Mouse (Mus musculus) thymus, adult 2 months (tissue): ENCODE results near the gene Klk8.

Experiments used
- CTCF ChIP-seq: fragments of 200-500 bp; IDR thresholded peaks from 2 replicates; pipeline ENCODE4 v1.5.1; 2012; ENCODE audit warnings: mild to moderate bottlenecking, control low read depth, low read length, moderate library complexity, borderline replicate concordance; ENCODE audit not compliant: control insufficient read depth, poor library complexity, insufficient read depth; ENCODE audit errors: extremely low read depth
- POLR2A ChIP-seq: fragments of 200-500 bp; IDR thresholded peaks from 2 replicates; pipeline ENCODE4 v1.6.1; 2012; ENCODE audit warnings: mild to moderate bottlenecking, low read length, control low read depth, moderate library complexity; ENCODE audit not compliant: control insufficient read depth, poor library complexity, insufficient read depth; ENCODE audit errors: extremely low read depth

DNA sequence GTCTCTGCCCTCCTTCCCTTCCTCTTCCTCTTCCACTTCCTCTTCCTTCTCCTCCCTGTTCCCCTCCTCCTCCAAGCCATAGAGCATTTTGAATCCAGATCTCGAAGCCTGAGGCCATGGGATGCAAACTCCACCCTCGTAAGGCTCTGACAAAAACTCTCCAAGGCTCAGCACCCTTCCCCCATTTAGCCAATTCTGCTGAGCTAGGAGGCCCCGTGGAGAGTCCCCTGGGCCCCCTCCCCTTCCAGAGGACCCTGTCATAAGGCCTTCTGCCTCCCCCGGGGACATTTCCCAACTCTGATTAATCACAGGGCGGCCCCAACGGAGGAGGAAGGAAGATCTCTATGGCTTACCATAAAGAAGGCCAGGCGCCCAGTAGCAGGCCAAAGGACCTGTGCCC is 5.8 kb upstream of the Klk8 start, which contains the start of gene Klk9:
- TF ChIP-seq CTCF (no peak), POLR2A (no peak)
